Mouse (Mus musculus) heart, embryonic 15.5 days (tissue): ENCODE data around the gene Arl6ip1. TPM values are rescaled to one million over a fixed set of nuclear protein-coding genes. Genes with fewer than 3 reads are reported as not detected.
"Not testable (repeated sequence)": the region's sequence is repeated elsewhere in the genome, so short reads cannot be mapped to it uniquely, and the experiment has no call there.

Experiments used
- ATAC-seq: fragments of 200-750 bp; cut with Nextera tagmentation; replicated peaks from 2 replicates; pipeline ENCODE4 v1.8.0; 2017; ENCODE audit warnings: low read depth, moderate TSS enrichment; ENCODE audit not compliant: insufficient number of reproducible peaks, insufficient read depth, low FRiP score
- H3K27ac ChIP-seq: fragments of 300-500 bp; sonication (generic); 2 replicates; pipeline ENCODE4 v1.5.1; 2015; ENCODE audit warnings: mild to moderate bottlenecking, inconsistent platforms
- H3K27me3 ChIP-seq: fragments of 300-500 bp; sonication (generic); 2 replicates; pipeline ENCODE4 v1.6.1; 2015; ENCODE audit warnings: inconsistent platforms
- H3K36me3 ChIP-seq: fragments of 300-500 bp; sonication (generic); 2 replicates; pipeline ENCODE4 v1.6.1; 2015; ENCODE audit warnings: mild to moderate bottlenecking, inconsistent platforms
- H3K4me1 ChIP-seq: fragments of 300-500 bp; sonication (generic); replicated peaks from 2 replicates; pipeline ENCODE4 v1.6.1; 2015; ENCODE audit warnings: inconsistent platforms
- H3K4me2 ChIP-seq: fragments of 300-500 bp; sonication (generic); 2 replicates; pipeline ENCODE4 v1.6.1; 2015; ENCODE audit warnings: inconsistent platforms, mild to moderate bottlenecking, moderate library complexity
- H3K4me3 ChIP-seq: fragments of 300-500 bp; sonication (generic); 2 replicates; pipeline ENCODE4 v1.5.1; 2015; ENCODE audit warnings: mild to moderate bottlenecking, inconsistent platforms
- H3K9ac ChIP-seq: fragments of 300-500 bp; sonication (generic); 2 replicates; pipeline ENCODE4 v1.6.1; 2015; ENCODE audit warnings: mild to moderate bottlenecking, inconsistent platforms
- H3K9me3 ChIP-seq: fragments of 300-500 bp; sonication (generic); replicated peaks from 2 replicates; pipeline ENCODE4 v1.6.1; 2016; ENCODE audit warnings: inconsistent platforms
- WGBS: fragments of 180-500 bp; shearing (Covaris S2); methylation state at CpG from one replicate; pipeline ENCODE4 v1.1.7; 2015; ENCODE audit warnings: mixed read lengths; 5-methylcytosine and 5-hydroxymethylcytosine counted together
- polyA plus RNA-seq: library from polyadenylated mRNA; unstranded; fragments of >200 nt; fragmentation: Nextera tagmentation; extraction: Ambion mirVana; gene quantifications from 2 replicates; pipeline ENCODE4 v1.2.1, GENCODE M21; 2015

Arl6ip1 gene
- polyA plus RNA-seq: 270 and 363 TPM in 2 replicates

GRCm38 (mm10) chr7:118129430-118130041 is at the start of gene Arl6ip1:
Gene Arl6ip1 (minus strand): TSS chr7:118129662.
- ATAC-seq: peak; percentile 98
- WGBS: under 1% methylated on average over 39 of the region's 39 CpGs
- Histone ChIP-seq H3K9me3 (no peaks in the 10 kb centered on the region), H3K27ac (peak within 1 kb of the TSS; percentile 93), H3K9ac (peak within 1 kb of the TSS; percentile 95), H3K27me3 (no peaks in the 10 kb centered on the region), H3K4me2 (peak within 1 kb of the TSS; percentile 80), H3K4me1 (peaks cover 25% of the 10 kb centered on the region), H3K4me3 (peak within 1 kb of the TSS; percentile 93), H3K36me3 (peaks cover 14% of the 10 kb centered on the region)

- no peak overlapping the region for H3K4me2 ChIP-seq
- no peaks in the 10 kb centered on the region for H3K9me3 ChIP-seq
- 46% methylated on average over 1 of the region's 1 CpGs for WGBS
- H3K36me3 ChIP-seq: peaks cover 58% of the 10 kb centered on the region
- H3K27me3 ChIP-seq: no peaks in the 10 kb centered on the region
- H3K4me3 ChIP-seq: no peak overlapping the region
- peaks cover 6% of the 10 kb centered on the region for H3K4me1 ChIP-seq
- ATAC-seq: no peak
- H3K9ac ChIP-seq: no peak overlapping the region
- H3K27ac ChIP-seq: no peak overlapping the region
These were observed 46.4 kb upstream of the Arl6ip1 start for GRCm38 (mm10) chr7:118175821-118176355.

- H3K36me3 ChIP-seq: peaks cover 73% of the 10 kb centered on the region
- not testable (repeated sequence) for H3K4me3 ChIP-seq, H3K4me1 ChIP-seq, H3K9ac ChIP-seq, H3K27ac ChIP-seq, ATAC-seq, H3K9me3 ChIP-seq, H3K4me2 ChIP-seq, H3K27me3 ChIP-seq
- 71% methylated on average over 2 of the region's 2 CpGs for WGBS
These were observed 40.7 kb upstream of the Arl6ip1 start for GRCm38 (mm10) chr7:118170125-118170524.

GRCm38 (mm10) chr7:118163006-118163405 is 33.5 kb upstream of the Arl6ip1 start:
- H3K9ac ChIP-seq: no peak overlapping the region
- peaks cover 58% of the 10 kb centered on the region for H3K36me3 ChIP-seq
- H3K4me3 ChIP-seq: no peak overlapping the region
- no peaks in the 10 kb centered on the region for H3K27me3 ChIP-seq
- no peaks in the 10 kb centered on the region for H3K4me1 ChIP-seq
- ATAC-seq: no peak
- 92% methylated on average over 8 of the region's 8 CpGs for WGBS
- no peak overlapping the region for H3K4me2 ChIP-seq
- no peaks in the 10 kb centered on the region for H3K9me3 ChIP-seq
- no peak overlapping the region for H3K27ac ChIP-seq

GRCm38 (mm10) chr7:118160121-118160520 is 30.7 kb upstream of the Arl6ip1 start:
- Histone ChIP-seq H3K27ac (no peak overlapping the region), H3K9ac (no peak overlapping the region), H3K4me3 (no peak overlapping the region), H3K27me3 (no peaks in the 10 kb centered on the region), H3K4me2 (no peak overlapping the region), H3K36me3 (peaks cover 57% of the 10 kb centered on the region), H3K4me1 (no peaks in the 10 kb centered on the region), H3K9me3 (no peaks in the 10 kb centered on the region)
- no peak for ATAC-seq
- WGBS: 72% methylated on average over 3 of the region's 3 CpGs

- no peaks in the 10 kb centered on the region for H3K9me3 ChIP-seq
These were observed 27.0 kb upstream of the Arl6ip1 start for GRCm38 (mm10) chr7:118156461-118156860.

GRCm38 (mm10) chr7:118154150-118154549 is 24.7 kb upstream of the Arl6ip1 start:
- no peak overlapping the region for H3K27ac ChIP-seq
- H3K4me3 ChIP-seq: no peak overlapping the region
- no peak overlapping the region for H3K4me2 ChIP-seq
- WGBS: 89% methylated on average over 6 of the region's 6 CpGs
- H3K9ac ChIP-seq: no peak overlapping the region
- no peaks in the 10 kb centered on the region for H3K9me3 ChIP-seq
- H3K27me3 ChIP-seq: no peaks in the 10 kb centered on the region
- no peaks in the 10 kb centered on the region for H3K4me1 ChIP-seq
- H3K36me3 ChIP-seq: peaks cover 77% of the 10 kb centered on the region
- ATAC-seq: no peak

More at GRCm38 (mm10) chr7:118156461-118156860, 27.0 kb upstream of the Arl6ip1 start:
- no peak for ATAC-seq
- Histone ChIP-seq H3K27ac (no peak overlapping the region), H3K4me2 (no peak overlapping the region), H3K4me3 (no peak overlapping the region), H3K27me3 (no peaks in the 10 kb centered on the region), H3K4me1 (no peaks in the 10 kb centered on the region), H3K9ac (no peak overlapping the region), H3K36me3 (peaks cover 82% of the 10 kb centered on the region)
- 70% methylated on average over 7 of the region's 7 CpGs for WGBS

GRCm38 (mm10) chr7:118143602-118144001 is 14.1 kb upstream of the Arl6ip1 start:
- Histone ChIP-seq H3K27me3 (no peaks in the 10 kb centered on the region), H3K27ac (no peak overlapping the region), H3K4me2 (no peak overlapping the region), H3K9ac (no peak overlapping the region), H3K4me1 (no peaks in the 10 kb centered on the region), H3K4me3 (no peak overlapping the region), H3K9me3 (no peaks in the 10 kb centered on the region), H3K36me3 (peaks cover 69% of the 10 kb centered on the region)
- no peak for ATAC-seq
- 79% methylated on average over 3 of the region's 3 CpGs for WGBS

- peaks cover 65% of the 10 kb centered on the region for H3K36me3 ChIP-seq
- H3K4me3 ChIP-seq: no peak overlapping the region
- ATAC-seq: no peak
- WGBS: 78% methylated on average over 4 of the region's 4 CpGs
- H3K9me3 ChIP-seq: no peaks in the 10 kb centered on the region
- no peaks in the 10 kb centered on the region for H3K27me3 ChIP-seq
- no peak overlapping the region for H3K9ac ChIP-seq
- no peak overlapping the region for H3K4me2 ChIP-seq
- no peaks in the 10 kb centered on the region for H3K4me1 ChIP-seq
- H3K27ac ChIP-seq: no peak overlapping the region
These were observed 13.7 kb upstream of the Arl6ip1 start for GRCm38 (mm10) chr7:118143123-118143522.

- Histone ChIP-seq H3K4me2 (no peak overlapping the region), H3K9me3 (no peaks in the 10 kb centered on the region), H3K4me3 (no peak overlapping the region), H3K27ac (no peak overlapping the region), H3K4me1 (no peaks in the 10 kb centered on the region), H3K27me3 (no peaks in the 10 kb centered on the region), H3K36me3 (peaks cover 71% of the 10 kb centered on the region), H3K9ac (no peak overlapping the region)
- ATAC-seq: no peak
- 92% methylated on average over 7 of the region's 7 CpGs for WGBS
These were observed 11.8 kb upstream of the Arl6ip1 start for GRCm38 (mm10) chr7:118141271-118141670.

GRCm38 (mm10) chr7:118135128-118135527 is 5.7 kb upstream of the Arl6ip1 start:
- no peak overlapping the region for H3K4me2 ChIP-seq
- no peak overlapping the region for H3K9ac ChIP-seq
- H3K4me3 ChIP-seq: no peak overlapping the region
- peaks cover 1% of the 10 kb centered on the region for H3K4me1 ChIP-seq
- no peaks in the 10 kb centered on the region for H3K9me3 ChIP-seq
- no peak for ATAC-seq
- H3K27me3 ChIP-seq: no peaks in the 10 kb centered on the region
- no peak overlapping the region for H3K27ac ChIP-seq
- H3K36me3 ChIP-seq: peaks cover 46% of the 10 kb centered on the region
- WGBS: 83% methylated on average over 11 of the region's 11 CpGs

GRCm38 (mm10) chr7:118128925-118129429 is 485 bp downstream of the Arl6ip1 start:
- no peaks in the 10 kb centered on the region for H3K27me3 ChIP-seq
- peak; percentile 71 for ATAC-seq
- WGBS: under 1% methylated on average over 21 of the region's 21 CpGs

More at GRCm38 (mm10) chr7:118128925-118129429, 485 bp downstream of the Arl6ip1 start:
- Histone ChIP-seq H3K36me3 (peaks cover 18% of the 10 kb centered on the region; the same call in 1 of the 2 replicates), H3K4me1 (peaks cover 25% of the 10 kb centered on the region), H3K4me3 (peak overlapping the region; percentile 93), H3K9ac (peak overlapping the region; percentile 95), H3K27ac (peak overlapping the region; percentile 93), H3K4me2 (peak overlapping the region; percentile 80), H3K9me3 (no peaks in the 10 kb centered on the region)
